Mouse (Mus musculus): ENCODE data around the gene Smg6. TPM values are rescaled to one million over a fixed set of nuclear protein-coding genes. Genes with fewer than 3 reads are reported as not detected.
A peak's percentile ranks its signal among the peaks of the same experiment; 100 is the strongest.

Smg6 gene
- total RNA-seq, 1 experiment: 19.9 TPM

- H3K36me3 ChIP-seq (ENCODE audit: control insufficient read depth, insufficient read depth, low read length, poor library complexity, severe bottlenecking): peaks cover 7% of the 10 kb centered on the region
- no peak for DNase-seq (ENCODE audit: low read depth, low spot score)
- H3K27ac ChIP-seq (ENCODE audit: insufficient read depth, low read depth, low read length, poor library complexity, severe bottlenecking): no peak overlapping the region
- H3K4me3 ChIP-seq (ENCODE audit: insufficient read depth in 1 of 2, low read depth in 1 of 2, low read length in 2 of 2, poor library complexity in 1 of 2, severe bottlenecking in 1 of 2): no peak overlapping the region
- H3K9me3 ChIP-seq (ENCODE audit: control insufficient read depth, insufficient read depth, low read depth, low read length): no peaks in the 10 kb centered on the region
- in situ Hi-C loops (cut with MboI; ENCODE audit: low sequenced_read_pairs in 2 of 2, unreplicated experiment in 2 of 2): no loop called here
- no peaks in the 10 kb centered on the region for H3K4me1 ChIP-seq (ENCODE audit: control insufficient read depth in 2 of 2, insufficient read depth in 2 of 2, low read length in 2 of 2, poor library complexity in 1 of 2)
- H3K9ac ChIP-seq (ENCODE audit: insufficient read depth, low read depth, low read length, poor library complexity, severe bottlenecking): no peak overlapping the region
- TF ChIP-seq ZNF384 (IDR thresholded peaks at IDR 0.05; ENCODE audit: low read depth, low read length) (no peak), CHD2 (IDR thresholded peaks at IDR 0.05; ENCODE audit: low read depth, low read length) (no peak), MAFK (IDR thresholded peaks at IDR 0.05; ENCODE audit: insufficient read depth, low read depth, low read length) (peak; percentile 64; the same call in 1 of the 2 replicates)
Measured at GRCm38 (mm10) chr11:74991290-74991689, 65.7 kb downstream of the Smg6 start.

GRCm38 (mm10) chr11:74992427-74992987 lies 66.9 kb downstream of the Smg6 start:
- TF ChIP-seq ZNF384 (IDR thresholded peaks at IDR 0.05; ENCODE audit: low read depth, low read length): no peak
- TF ChIP-seq ZC3H11A (IDR thresholded peaks at IDR 0.05; ENCODE audit: borderline replicate concordance, low read depth, low read length): no peak
- TF ChIP-seq MAFK (IDR thresholded peaks at IDR 0.05; ENCODE audit: insufficient read depth, low read depth, low read length): no peak
- TF ChIP-seq HCFC1 (IDR thresholded peaks at IDR 0.05; ENCODE audit: borderline replicate concordance, insufficient read depth, low read length): no peak
- TF ChIP-seq CHD2 (IDR thresholded peaks at IDR 0.05; ENCODE audit: low read depth, low read length): no peak
- no peak overlapping the region for H3K4me3 ChIP-seq (ENCODE audit: insufficient read depth in 1 of 2, low read depth in 1 of 2, low read length in 2 of 2, poor library complexity in 1 of 2, severe bottlenecking in 1 of 2)
- H3K36me3 ChIP-seq (ENCODE audit: control insufficient read depth, insufficient read depth, low read length, poor library complexity, severe bottlenecking): peaks cover 7% of the 10 kb centered on the region
- H3K9me3 ChIP-seq (ENCODE audit: control insufficient read depth, insufficient read depth, low read depth, low read length): no peaks in the 10 kb centered on the region
- in situ Hi-C loops (cut with MboI; ENCODE audit: low sequenced_read_pairs in 2 of 2, unreplicated experiment in 2 of 2): no loop called here
- H3K4me1 ChIP-seq (ENCODE audit: control insufficient read depth in 2 of 2, insufficient read depth in 2 of 2, low read length in 2 of 2, poor library complexity in 1 of 2): no peaks in the 10 kb centered on the region
- H3K9ac ChIP-seq (ENCODE audit: insufficient read depth, low read depth, low read length, poor library complexity, severe bottlenecking): no peak overlapping the region
- no peak for DNase-seq (ENCODE audit: low read depth, low spot score)
- H3K27ac ChIP-seq (ENCODE audit: insufficient read depth, low read depth, low read length, poor library complexity, severe bottlenecking): no peak overlapping the region

GRCm38 (mm10) chr11:74994141-74994540 lies 68.5 kb downstream of the Smg6 start:
- TF ChIP-seq CHD2 (IDR thresholded peaks at IDR 0.05; ENCODE audit: low read depth, low read length): no peak
- TF ChIP-seq HCFC1 (IDR thresholded peaks at IDR 0.05; ENCODE audit: borderline replicate concordance, insufficient read depth, low read length): no peak
- TF ChIP-seq ZC3H11A (IDR thresholded peaks at IDR 0.05; ENCODE audit: borderline replicate concordance, low read depth, low read length): no peak
- no peak for TF ChIP-seq MAFK (IDR thresholded peaks at IDR 0.05; ENCODE audit: insufficient read depth, low read depth, low read length)
- TF ChIP-seq ZNF384 (IDR thresholded peaks at IDR 0.05; ENCODE audit: low read depth, low read length): no peak
- no peaks in the 10 kb centered on the region for H3K9me3 ChIP-seq (ENCODE audit: control insufficient read depth, insufficient read depth, low read depth, low read length)
- no peak for DNase-seq (ENCODE audit: low read depth, low spot score)
- in situ Hi-C loops (cut with MboI; ENCODE audit: low sequenced_read_pairs in 2 of 2, unreplicated experiment in 2 of 2): no loop called here
- H3K27ac ChIP-seq (ENCODE audit: insufficient read depth, low read depth, low read length, poor library complexity, severe bottlenecking): no peak overlapping the region
- no peak overlapping the region for H3K4me3 ChIP-seq (ENCODE audit: insufficient read depth in 1 of 2, low read depth in 1 of 2, low read length in 2 of 2, poor library complexity in 1 of 2, severe bottlenecking in 1 of 2)
- no peaks in the 10 kb centered on the region for H3K4me1 ChIP-seq (ENCODE audit: control insufficient read depth in 2 of 2, insufficient read depth in 2 of 2, low read length in 2 of 2, poor library complexity in 1 of 2)
- no peak overlapping the region for H3K9ac ChIP-seq (ENCODE audit: insufficient read depth, low read depth, low read length, poor library complexity, severe bottlenecking)
- H3K36me3 ChIP-seq (ENCODE audit: control insufficient read depth, insufficient read depth, low read length, poor library complexity, severe bottlenecking): peaks cover 7% of the 10 kb centered on the region

GRCm38 (mm10) chr11:74994856-74995255 lies 69.2 kb downstream of the Smg6 start:
- DNase-seq (ENCODE audit: low read depth, low spot score): no peak
- in situ Hi-C loops (cut with MboI; ENCODE audit: low sequenced_read_pairs in 2 of 2, unreplicated experiment in 2 of 2): no loop called here
- H3K9me3 ChIP-seq (ENCODE audit: control insufficient read depth, insufficient read depth, low read depth, low read length): no peaks in the 10 kb centered on the region
- no peak overlapping the region for H3K4me3 ChIP-seq (ENCODE audit: insufficient read depth in 1 of 2, low read depth in 1 of 2, low read length in 2 of 2, poor library complexity in 1 of 2, severe bottlenecking in 1 of 2)
- no peak overlapping the region for H3K9ac ChIP-seq (ENCODE audit: insufficient read depth, low read depth, low read length, poor library complexity, severe bottlenecking)
- H3K27ac ChIP-seq (ENCODE audit: insufficient read depth, low read depth, low read length, poor library complexity, severe bottlenecking): no peak overlapping the region
- H3K4me1 ChIP-seq (ENCODE audit: control insufficient read depth in 2 of 2, insufficient read depth in 2 of 2, low read length in 2 of 2, poor library complexity in 1 of 2): no peaks in the 10 kb centered on the region
- H3K36me3 ChIP-seq (ENCODE audit: control insufficient read depth, insufficient read depth, low read length, poor library complexity, severe bottlenecking): peaks cover 7% of the 10 kb centered on the region
- TF ChIP-seq MAFK (IDR thresholded peaks at IDR 0.05; ENCODE audit: insufficient read depth, low read depth, low read length): no peak
- TF ChIP-seq ZC3H11A (IDR thresholded peaks at IDR 0.05; ENCODE audit: borderline replicate concordance, low read depth, low read length): no peak
- no peak for TF ChIP-seq CHD2 (IDR thresholded peaks at IDR 0.05; ENCODE audit: low read depth, low read length)
- no peak for TF ChIP-seq ZNF384 (IDR thresholded peaks at IDR 0.05; ENCODE audit: low read depth, low read length)
- no peak for TF ChIP-seq HCFC1 (IDR thresholded peaks at IDR 0.05; ENCODE audit: borderline replicate concordance, insufficient read depth, low read length)

- DNase-seq (ENCODE audit: low read depth, low spot score): no peak
- no peak overlapping the region for H3K4me3 ChIP-seq (ENCODE audit: insufficient read depth in 1 of 2, low read depth in 1 of 2, low read length in 2 of 2, poor library complexity in 1 of 2, severe bottlenecking in 1 of 2)
- H3K4me1 ChIP-seq (ENCODE audit: control insufficient read depth in 2 of 2, insufficient read depth in 2 of 2, low read length in 2 of 2, poor library complexity in 1 of 2): no peaks in the 10 kb centered on the region
- in situ Hi-C loops (cut with MboI; ENCODE audit: low sequenced_read_pairs in 2 of 2, unreplicated experiment in 2 of 2): no loop called here
- H3K36me3 ChIP-seq (ENCODE audit: control insufficient read depth, insufficient read depth, low read length, poor library complexity, severe bottlenecking): peaks cover 7% of the 10 kb centered on the region
- no peak for TF ChIP-seq HCFC1 (IDR thresholded peaks at IDR 0.05; ENCODE audit: borderline replicate concordance, insufficient read depth, low read length)
- TF ChIP-seq ZC3H11A (IDR thresholded peaks at IDR 0.05; ENCODE audit: borderline replicate concordance, low read depth, low read length): no peak
- no peak for TF ChIP-seq MAFK (IDR thresholded peaks at IDR 0.05; ENCODE audit: insufficient read depth, low read depth, low read length)
- TF ChIP-seq ZNF384 (IDR thresholded peaks at IDR 0.05; ENCODE audit: low read depth, low read length): no peak
- H3K9ac ChIP-seq (ENCODE audit: insufficient read depth, low read depth, low read length, poor library complexity, severe bottlenecking): no peak overlapping the region
- H3K27ac ChIP-seq (ENCODE audit: insufficient read depth, low read depth, low read length, poor library complexity, severe bottlenecking): no peak overlapping the region
- no peaks in the 10 kb centered on the region for H3K9me3 ChIP-seq (ENCODE audit: control insufficient read depth, insufficient read depth, low read depth, low read length)
Measured at GRCm38 (mm10) chr11:74996482-74996881, 70.9 kb downstream of the Smg6 start.
